Mouse (Mus musculus) right cerebral cortex, postnatal 14 days (tissue): ENCODE data around the gene Vps72.
"Not testable (repeated sequence)": the region's sequence is repeated elsewhere in the genome, so short reads cannot be mapped to it uniquely, and the experiment has no call there.

Experiments
- DNase-seq: peaks from one replicate; pipeline ENCODE4 v3.0.0; 2022

The Vps72 gene

DNA sequence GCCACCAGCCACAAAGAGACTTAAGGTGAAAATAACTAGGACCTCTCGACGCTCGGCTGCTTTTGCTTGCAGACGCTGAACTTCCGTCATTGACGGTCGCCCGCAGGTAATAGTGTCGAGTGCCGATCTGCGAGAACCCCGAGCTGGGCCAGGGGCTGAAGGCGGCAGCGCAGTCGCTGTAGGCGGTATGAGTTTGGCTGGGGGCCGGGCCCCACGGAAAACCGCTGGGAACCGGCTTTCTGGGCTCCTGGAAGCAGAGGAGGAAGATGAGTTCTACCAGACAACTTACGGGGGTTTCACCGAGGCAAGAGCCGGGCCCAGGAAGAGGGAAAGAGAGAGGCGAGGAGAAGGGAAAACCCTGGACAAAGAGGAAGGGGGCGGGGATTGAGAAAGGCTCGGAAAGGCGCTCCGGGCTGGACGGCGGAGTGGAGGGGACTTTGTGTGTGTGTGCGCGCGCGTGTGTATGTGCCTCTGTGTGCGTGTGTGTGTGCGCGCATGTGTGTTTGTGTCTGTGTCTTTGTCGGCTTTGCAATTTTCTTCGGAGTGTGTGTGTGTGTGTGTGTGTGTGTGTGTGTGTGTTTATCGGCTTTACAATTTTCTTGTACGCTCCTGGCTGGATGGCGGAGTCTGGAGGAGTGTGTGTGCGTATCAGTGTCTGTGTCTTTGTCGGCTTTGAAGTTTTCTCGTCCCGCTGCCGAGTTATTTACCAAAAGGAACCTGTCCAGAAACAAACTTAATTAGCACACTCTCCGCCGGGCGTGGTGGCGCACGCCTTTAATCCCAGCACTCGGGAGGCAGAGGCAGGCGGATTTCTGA, at the start of gene Vps72:
Gene Vps72 (plus strand): TSS at position 112 of the 816 bp plus-strand sequence.
- DNase-seq, result peak; percentile 88

DNA sequence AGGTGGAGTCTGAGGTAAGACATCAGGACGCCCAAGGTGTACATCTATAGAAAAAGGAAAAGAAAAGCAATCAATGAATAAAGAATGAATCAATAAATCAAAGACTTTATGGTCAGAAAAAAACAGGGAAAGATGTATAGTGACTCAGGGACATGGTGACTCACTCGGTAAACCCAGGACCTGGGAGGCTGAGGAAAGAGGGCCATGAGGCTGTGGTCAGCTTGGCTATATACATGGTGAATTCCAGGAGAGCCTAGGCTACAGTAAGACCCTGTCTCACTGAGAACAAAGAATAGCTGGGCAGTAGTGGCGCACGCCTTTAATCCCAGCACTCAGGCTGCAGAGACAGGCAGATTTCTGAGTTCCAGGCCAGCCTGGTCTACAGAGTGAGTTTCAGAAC, 47.1 kb upstream of the Vps72 start:
- no peak for DNase-seq

DNA sequence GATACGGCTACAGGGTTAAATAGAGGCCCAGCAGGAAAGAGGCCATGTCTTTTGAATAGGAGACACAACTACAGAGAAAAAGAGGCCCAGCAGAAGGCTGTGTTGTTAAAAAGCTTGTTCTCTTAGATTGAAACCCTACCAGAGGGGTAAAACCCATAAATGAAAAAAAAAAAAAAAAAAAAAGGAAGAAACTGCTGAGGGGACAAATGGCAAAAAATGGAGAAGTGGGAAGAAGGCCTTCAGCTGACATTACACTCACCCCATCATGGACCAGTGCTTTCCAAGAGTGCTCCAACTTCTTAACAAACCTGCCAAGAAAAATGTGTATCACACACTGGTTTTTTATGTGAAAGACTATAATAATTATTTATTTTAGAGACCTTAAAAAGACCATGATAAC, 45.3 kb upstream of the Vps72 start:
- DNase-seq, result no peak

DNA sequence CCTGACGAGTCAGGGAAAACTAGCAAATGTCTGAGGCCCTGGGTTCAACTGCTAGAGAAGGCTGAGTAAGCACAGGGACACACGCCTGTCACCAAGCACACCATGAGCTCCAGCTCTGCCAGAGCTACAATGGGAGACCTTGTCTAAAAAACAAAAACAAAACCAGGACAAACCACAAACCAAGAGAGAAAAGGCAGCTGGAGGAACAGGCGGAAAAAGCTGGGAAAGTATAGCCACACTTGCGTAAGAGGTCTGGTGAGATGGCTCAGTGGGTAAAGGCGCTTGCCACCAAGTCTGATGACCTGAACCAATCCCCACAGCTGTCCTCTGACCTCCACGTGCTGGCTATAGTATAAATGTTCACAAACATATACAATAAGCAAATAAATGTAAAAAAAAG, 44.7 kb upstream of the Vps72 start:
- no peak for DNase-seq

DNA sequence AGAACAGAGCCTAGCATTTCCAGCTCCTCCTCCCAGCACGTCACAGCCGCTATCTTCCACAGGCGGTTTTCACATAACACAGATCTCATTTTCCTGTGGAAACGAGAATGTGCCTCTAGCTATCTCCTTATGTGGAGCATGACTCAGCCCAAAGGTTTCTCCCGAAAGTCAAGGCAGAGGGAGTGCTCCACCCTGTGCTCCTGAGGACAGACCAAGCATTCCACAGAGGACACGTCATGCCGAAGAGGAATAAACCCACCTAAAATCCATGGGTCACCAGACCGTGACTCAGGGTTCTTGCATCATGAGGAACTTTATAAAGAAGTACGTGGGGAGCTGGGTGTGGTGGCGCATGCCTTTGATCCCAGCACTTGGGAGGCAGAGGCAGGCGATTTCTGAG, 44.3 kb upstream of the Vps72 start:
- no peak for DNase-seq

DNA sequence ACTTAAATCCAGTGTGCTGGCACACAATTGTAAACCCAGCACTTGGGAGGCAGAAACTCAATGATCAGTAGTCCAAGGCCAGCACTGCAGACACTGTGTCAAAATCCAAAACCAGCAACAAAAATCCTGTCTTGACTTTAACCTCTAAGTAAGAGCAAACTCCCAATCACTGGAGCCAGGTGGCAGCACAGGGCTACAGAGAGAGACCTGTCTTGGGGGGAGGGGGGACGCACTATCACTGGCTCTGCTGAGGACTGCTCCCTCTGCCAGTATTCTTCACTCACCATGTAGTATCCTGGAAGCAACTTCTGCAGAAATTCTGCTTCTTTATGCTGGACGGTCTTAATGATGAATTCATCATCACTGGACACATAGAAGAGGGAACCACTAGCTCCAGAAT, 39.2 kb upstream of the Vps72 start:
- peak; percentile 15 for DNase-seq

DNA sequence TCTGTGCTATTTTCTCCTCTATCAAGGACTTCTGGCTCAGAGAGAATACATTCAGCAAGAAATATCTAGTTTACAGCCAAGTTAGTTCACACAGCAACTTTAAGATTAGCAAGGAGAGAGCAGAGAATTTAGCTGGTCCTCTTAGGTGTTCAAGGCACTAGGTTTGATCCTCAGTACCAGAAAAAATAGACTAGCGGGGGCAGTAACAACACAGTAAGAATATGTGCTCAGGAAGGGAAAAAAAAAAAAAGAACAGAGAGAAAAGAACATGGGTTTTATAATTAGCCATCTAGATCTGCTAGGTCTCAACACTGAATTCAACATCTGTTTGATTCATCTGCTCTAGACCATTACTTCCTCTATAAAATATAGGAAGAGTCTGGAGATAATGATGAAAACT, 22.8 kb upstream of the Vps72 start:
- no peak for DNase-seq

DNA sequence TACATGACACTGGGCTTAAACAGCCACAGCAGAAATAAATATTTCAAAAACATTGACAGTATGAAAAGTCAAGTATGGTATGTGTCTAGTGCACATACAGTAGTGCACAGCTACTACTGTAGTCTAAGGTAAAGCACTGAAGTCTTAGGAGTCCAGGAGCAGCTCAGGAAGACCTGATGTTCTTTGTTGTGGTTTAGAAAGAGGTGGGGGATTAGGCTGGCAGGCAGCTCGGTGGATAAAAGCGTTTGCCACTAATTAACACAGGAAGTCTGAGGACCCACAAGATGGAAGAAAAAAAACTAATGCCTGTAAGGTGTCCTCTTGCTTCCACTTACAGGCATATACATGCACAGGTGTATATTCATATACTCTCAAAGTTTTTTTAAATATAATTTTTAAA, 10.0 kb upstream of the Vps72 start:
- DNase-seq, result no peak

DNA sequence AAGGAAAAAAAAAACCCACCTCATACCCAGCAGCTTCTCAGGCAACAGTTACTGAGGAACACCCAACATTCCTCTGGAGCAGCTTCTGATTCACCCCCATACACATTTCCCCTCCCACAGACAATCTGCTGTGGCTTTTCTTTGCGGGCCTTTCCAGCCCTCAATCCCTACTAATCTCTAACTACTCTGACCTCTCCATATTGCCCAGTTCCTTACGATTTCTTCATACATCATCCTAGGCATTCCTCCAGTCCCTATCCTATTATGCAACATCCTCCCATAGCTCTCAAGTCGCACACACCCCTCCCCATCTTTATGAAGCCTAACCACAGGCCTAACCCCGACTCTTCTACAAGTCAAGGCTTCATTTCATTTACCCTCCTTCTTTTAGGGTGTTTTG, 5.7 kb upstream of the Vps72 start:
- no peak for DNase-seq

DNA sequence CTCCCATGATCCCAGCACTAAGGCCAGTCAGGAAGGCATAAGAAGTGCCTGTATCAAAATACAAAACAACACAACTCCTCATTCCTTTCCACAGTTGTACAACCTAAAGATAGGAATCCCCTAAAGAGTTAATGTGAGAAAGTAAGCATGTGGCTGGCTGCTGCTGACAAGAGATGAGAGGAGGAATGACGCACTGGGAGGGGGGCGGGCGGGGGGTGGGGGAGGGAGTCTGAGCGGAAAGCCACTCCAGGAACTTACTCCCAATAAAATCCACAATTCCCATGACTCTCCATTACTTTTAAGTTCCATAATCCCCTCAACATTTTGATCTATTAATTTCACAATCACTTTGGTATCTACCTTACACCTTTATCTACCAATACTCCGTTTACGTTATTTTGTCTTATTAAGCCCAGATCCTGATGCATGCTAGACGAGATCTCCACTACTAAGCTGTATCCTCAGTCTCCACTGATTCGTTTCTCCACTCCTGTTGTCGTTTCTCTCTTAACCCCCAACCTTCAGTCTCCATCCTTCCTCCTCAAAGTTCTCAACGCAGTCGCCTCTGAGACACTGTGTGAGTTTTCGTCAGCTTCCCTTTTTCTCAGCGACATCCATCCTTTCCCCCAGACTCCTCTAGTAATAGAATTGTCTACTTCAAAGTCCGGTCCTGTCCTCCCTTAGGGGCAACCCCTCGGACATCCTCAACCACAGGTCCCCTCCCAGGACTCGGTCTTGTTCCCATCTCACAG, 5.1 kb upstream of the Vps72 start:
- DNase-seq, result no peak

DNA sequence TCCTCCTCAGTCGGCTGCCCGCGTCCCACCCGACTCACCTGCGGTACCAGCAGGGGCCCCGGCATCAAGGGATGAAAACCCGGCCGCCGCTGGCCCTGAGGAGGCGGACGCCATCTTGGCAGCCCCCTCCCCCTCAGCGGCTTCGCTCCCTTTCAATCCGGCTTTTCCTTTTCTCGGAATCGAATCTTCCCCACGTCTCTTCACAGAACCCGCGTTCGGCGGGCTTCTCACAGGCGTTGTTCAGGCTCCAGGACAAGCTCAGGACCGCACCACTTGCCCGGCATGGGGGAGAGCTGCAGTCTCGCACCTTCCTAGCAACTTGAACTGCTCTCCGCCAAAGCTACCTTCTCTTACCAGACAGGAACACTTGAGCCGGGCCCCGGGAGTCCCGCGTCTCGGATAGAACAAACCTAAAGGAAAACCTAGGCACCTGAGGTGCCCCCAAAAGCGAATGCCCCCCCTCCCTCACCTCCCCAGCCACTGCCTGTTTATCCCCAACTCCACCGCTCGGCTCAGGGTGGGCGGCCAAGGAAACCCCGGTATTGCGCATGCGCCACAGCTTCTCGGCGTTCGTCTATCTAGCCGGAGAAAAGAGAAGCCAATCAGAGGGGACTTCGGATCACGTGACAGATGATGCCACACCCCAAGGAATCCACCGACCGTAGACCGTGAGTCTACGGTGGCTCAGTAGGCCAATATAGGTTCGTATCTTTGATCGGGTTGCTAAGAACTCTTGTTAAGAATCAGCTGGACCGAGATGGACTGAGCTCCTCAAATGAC, 4.3 kb upstream of the Vps72 start, which contains the start of gene Pip5k1a:
Gene Pip5k1a (minus strand): TSS at position 593 of the 780 bp plus-strand sequence.
- peak; percentile 98 for DNase-seq

DNA sequence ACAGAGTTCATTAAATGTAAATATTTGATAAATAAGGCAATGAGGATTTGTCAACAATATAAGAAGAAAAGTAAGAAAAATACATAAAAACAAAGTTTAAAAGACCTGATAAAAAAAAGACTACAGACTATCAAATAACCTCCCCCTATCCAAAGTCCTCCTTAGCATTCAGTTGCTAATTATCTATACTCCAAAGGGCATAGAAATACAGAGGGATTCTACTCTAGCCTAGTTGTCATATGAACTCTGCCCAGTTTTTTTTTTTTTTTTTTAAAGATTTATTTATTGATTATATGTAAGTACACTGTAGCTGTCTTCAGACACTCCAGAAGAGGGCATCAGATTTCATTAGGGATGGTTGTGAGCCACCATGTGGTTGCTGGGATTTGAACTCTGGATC, 3.5 kb upstream of the Vps72 start:
- not testable (repeated sequence) for DNase-seq

DNA sequence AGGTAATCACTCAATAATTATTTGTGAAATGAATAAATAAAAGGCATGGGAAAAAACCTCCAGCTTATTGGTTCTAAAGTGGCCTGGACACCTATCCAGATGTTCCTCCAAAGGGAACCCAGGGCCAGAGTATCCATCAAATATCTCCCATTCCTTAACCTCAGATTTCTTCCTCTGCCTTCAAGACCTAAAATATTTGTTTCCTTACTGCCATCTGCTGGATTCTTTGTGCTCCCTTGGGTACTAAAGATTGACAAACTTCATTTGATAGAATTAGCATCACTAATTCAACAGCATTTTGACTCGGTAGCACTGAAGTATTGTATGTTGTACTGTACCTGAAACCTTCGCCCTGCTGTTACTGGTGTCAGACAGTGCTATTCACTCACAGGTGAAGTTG, 2.9 kb upstream of the Vps72 start:
- DNase-seq, result no peak

DNA sequence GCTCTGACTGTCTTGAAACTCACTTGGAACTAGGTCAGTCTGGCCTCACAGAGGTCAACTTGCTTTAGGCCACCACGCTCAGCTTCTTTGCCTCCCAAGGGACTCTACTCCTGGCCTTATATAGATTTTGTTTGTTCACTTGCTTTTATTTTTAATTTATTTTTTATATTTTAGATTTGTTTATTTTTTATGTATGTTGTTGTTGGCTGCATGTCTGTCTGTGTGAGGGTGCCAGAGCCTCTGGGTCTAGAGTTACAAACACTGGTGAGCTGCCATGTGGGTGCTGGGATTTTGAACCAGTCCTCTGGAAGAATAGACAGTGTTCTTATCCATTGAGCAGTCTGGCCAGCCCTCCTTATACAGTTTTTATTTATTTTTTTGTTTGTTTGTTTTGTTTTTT, 1.9 kb downstream of the Vps72 start:
- no peak for DNase-seq

DNA sequence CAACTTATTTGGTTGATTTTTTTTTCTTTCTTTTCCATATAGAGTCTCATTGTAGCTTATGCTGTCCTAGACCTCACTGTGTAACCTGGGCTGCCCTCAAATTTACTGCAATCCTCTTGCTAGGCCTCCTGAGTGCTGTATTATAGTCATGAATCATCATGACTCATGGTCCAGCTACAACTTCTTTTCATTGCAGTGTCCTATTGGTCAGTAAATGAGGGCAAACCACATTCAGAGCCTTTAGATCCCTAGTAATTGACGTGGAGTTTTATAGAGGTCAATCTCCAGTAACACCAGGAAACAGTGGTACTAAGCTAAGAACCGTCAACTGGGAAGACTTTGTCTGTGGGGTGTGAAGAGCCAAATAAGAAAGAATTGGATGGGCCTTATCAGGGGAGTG, 6.9 kb downstream of the Vps72 start:
- DNase-seq, result no peak

DNA sequence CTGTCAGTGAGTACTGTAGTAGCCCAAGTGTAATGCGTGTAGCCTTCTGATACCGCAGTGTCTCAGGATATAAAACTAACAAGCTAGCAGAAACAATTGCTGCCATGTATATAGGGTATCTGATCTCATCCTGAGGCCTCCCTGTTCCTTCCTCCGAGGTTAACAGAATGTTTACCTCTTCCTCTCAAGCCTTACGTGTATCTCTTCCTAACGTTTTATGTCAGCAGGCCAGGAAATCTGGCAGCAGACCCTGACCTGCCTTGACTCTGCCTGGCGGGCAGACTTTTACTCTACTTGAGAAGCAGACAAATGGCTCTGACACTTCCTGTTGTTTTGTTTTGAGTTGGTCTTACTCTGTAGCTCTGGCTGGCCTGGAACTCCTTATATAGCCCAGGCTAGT, 10.8 kb downstream of the Vps72 start:
- DNase-seq, result no peak

DNA sequence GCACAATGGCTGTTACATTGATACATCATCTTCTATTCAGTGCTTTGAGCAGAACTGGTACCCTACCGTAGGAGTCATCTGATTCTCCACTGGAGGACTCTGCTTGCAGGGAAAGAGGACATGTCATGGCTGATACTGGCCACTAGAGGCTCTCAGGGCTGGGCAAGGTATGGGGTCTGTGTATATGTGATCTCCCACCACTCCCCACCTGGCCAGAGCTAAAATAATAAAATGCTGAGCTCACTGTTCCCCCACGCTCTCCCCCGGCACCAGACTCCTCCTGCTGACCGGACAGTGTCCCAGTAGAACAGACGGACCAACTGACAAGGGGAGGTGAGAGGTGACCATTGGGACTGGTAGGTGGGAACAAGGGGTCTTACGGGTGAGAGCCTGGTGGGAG, 13.4 kb downstream of the Vps72 start, which contains the start of gene Tmod4:
Gene Tmod4 (plus strand): TSS at position 231 of the 400 bp plus-strand sequence.
- DNase-seq, result no peak

DNA sequence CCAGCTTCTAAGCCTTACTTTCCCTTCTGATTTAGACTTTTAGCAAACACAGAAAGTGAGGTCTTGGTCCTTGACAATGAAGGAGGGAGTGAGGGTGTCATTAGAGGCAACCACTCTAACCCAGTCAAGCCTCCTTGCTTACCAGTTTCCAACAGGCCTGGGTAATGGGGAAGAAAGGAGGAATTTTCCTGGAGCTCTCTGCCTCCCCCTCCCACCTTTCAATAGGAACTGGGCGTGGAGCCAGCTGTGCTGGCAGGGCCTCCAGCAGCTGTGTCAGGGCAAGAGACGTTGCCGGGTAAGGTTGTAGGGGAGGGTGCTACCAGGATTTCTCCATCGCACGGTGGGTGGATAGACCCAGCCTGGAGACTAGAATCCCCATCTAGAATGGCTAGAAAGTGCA, 14.2 kb downstream of the Vps72 start:
- DNase-seq, result peak; percentile 67

DNA sequence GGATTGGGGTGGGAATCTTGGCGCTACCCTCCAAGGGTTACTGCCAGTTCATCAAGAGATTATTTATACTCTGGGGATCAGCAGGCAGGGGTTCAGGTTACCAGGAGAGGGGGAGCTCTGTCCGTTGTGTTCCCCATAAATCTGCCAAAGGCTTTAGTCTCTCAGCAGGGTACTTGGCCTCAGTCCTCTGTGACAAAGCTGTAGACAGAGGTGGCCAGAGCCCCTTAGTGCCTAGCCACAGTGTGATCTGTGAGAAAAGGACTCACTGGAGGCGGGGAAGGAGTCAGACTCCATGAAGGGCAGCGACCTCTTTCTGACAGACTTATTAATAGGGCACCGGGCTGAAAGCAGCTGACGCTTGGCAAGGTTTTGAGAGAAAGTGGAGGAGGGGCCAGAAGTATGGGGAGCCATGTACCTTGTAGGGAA, 18.4 kb downstream of the Vps72 start:
- DNase-seq, result no peak

DNA sequence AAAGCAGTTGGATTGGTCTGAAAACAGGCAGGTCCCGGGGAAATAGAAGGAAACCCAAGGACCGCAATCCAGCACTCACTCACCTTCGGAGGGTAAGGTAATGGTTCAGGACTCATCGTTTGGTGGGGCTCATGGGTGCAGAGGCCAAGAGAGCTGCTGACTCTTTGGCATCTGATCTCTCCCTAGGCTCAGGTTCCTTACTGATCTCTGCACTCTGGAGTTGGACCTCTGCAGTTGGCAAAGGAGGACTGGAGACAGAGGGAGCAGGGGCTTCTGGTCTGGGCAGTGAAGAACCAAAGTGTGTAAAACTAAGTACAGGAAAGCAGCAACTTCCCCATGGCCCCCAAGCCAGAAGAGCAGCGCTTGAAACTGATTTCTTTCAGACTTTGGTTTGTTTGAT, 19.3 kb downstream of the Vps72 start:
- DNase-seq, result no peak

DNA sequence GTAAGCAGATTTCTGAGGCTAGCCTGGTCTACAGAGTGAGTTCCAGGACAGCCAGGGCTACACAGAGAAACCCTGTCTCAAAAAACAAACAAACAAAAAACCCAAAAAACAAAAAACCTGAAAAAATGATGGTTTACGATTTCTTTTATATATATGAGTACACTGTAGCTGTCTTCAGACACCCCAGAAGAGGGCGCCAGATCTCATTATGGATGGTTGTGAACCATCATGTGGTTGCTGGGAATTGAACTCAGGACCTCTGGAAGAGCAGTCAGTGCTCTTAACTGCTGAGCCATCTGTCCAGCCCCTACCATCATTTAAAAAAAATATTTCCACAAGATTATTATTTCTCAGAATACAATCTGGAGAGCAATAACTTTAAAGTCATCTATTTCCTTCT, 21.6 kb downstream of the Vps72 start:
- DNase-seq, result not testable (repeated sequence)

DNA sequence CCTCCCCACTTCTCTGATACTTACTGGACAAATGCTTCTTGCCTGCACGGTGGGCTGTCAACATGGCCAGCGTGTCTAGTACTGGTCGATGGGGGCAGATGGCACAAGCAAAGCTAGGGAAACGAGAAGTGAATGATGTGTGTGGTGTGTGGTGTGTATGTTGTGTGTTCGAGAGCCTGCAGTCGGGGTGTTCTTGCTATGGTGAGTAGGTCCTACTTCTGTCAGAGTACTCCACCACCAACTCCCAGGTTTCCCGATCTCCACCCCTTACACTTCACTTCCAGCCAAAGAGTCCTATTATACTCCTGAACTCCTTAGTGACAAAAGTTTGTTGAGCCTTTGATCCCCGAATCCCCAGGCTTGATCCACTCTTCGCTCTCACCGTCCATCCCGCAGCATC, 22.4 kb downstream of the Vps72 start:
- DNase-seq, result no peak

DNA sequence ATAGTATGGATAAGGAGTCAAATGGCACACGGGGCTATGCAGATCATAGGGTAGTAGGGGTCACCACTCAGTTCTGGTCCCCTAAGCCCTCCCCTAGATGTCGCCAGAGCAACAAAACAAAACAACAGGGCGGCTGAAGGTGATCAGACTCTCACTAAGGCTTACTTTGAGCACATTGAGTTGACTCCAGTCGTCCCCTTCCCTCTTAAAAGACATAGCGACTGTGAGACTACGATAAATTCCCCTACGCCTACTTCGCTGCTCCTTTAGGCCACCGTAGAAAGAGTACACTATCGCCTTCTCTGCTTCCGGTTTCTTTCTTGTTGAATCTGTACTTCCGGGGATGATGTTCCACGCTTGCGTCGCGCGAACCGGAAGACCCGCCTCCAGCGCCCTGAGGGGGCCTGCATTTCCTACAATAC, 22.9 kb downstream of the Vps72 start, which contains the start of the genes Scnm1 and Lysmd1:
Gene Scnm1 (minus strand): TSS at position 332 of the 422 bp plus-strand sequence.
Gene Lysmd1 (plus strand): TSS at position 409 of the 422 bp plus-strand sequence.
- DNase-seq, result peak; percentile 81
